Mouse (Mus musculus) liver, embryonic 16.5 days (tissue): ENCODE results near the gene Plk3. TPM values are rescaled to one million over a fixed set of nuclear protein-coding genes. Genes with fewer than 3 reads are reported as not detected.
A peak's percentile ranks its signal among the peaks of the same experiment; 100 is the strongest.

Experiments
- ATAC-seq: fragments of 200-750 bp; cut with Nextera tagmentation; 2 replicates; pipeline ENCODE4 v1.8.0; 2017; ENCODE audit warnings: low read depth, mild to moderate bottlenecking, moderate number of reproducible peaks, moderate library complexity
- H3K27ac ChIP-seq: fragments of 300-500 bp; sonication (generic); 2 replicates; pipeline ENCODE4 v1.5.1; 2014; ENCODE audit warnings: mild to moderate bottlenecking, low read length
- H3K27me3 ChIP-seq: fragments of 300-500 bp; sonication (generic); 2 replicates; pipeline ENCODE4 v1.6.1; 2014; ENCODE audit warnings: low read depth, low read length, mixed read lengths; ENCODE audit not compliant: control insufficient read depth, insufficient read depth
- H3K36me3 ChIP-seq: fragments of 300-500 bp; sonication (generic); 2 replicates; pipeline ENCODE4 v1.6.1; 2014; ENCODE audit warnings: mild to moderate bottlenecking; ENCODE audit not compliant: control insufficient read depth, insufficient read depth
- H3K4me1 ChIP-seq: fragments of 300-500 bp; sonication (generic); 2 replicates; pipeline ENCODE4 v1.6.1; 2014; ENCODE audit warnings: low read depth, low read length, mixed read lengths; ENCODE audit not compliant: control insufficient read depth
- H3K4me2 ChIP-seq: fragments of 300-500 bp; sonication (generic); 2 replicates; pipeline ENCODE4 v1.6.1; 2014; ENCODE audit warnings: low read depth, low read length, mixed read lengths
- H3K4me3 ChIP-seq: fragments of 300-500 bp; sonication (generic); 2 replicates; pipeline ENCODE4 v1.5.1; 2014; ENCODE audit warnings: low read depth, mild to moderate bottlenecking, low read length
- H3K9ac ChIP-seq: fragments of 300-500 bp; sonication (generic); 2 replicates; pipeline ENCODE4 v1.6.1; 2014; ENCODE audit warnings: low read depth, low read length
- H3K9me3 ChIP-seq: fragments of 300-500 bp; sonication (generic); replicated peaks from 2 replicates; pipeline ENCODE4 v1.6.1; 2016; ENCODE audit warnings: low read length; ENCODE audit not compliant: control insufficient read depth
- WGBS: fragments of 180-500 bp; shearing (Covaris S2); extraction: QIAGEN DNeasy Blood & Tissue Kit; methylation state at CpG from one replicate; pipeline ENCODE4 v1.1.7; 2014; ENCODE audit not compliant: insufficient replicate concordance; 5-methylcytosine and 5-hydroxymethylcytosine counted together
- polyA plus RNA-seq: library from polyadenylated mRNA; unstranded; fragments of >200 nt; fragmentation: Nextera tagmentation; extraction: Ambion mirVana; gene quantifications from 2 replicates; pipeline ENCODE4 v1.2.1, GENCODE M21; 2015

The Plk3 gene
- polyA plus RNA-seq, 1 experiment from 2014 or later = 2.2 TPM

GRCm38 (mm10) chr4:117155020-117155791 is 21.4 kb upstream of the Plk3 start:
- H3K27ac ChIP-seq = peak overlapping the region; percentile 81
- H3K4me3 ChIP-seq = peak overlapping the region; percentile 92
- peak overlapping the region; percentile 88 for H3K9ac ChIP-seq
- no peaks in the 10 kb centered on the region for H3K9me3 ChIP-seq
- 2% methylated on average over 44 of the region's 44 CpGs for WGBS
- H3K4me2 ChIP-seq = peak overlapping the region; percentile 82
- peaks cover 21% of the 10 kb centered on the region for H3K4me1 ChIP-seq
- no peaks in the 10 kb centered on the region for H3K27me3 ChIP-seq
- ATAC-seq = peak; percentile 5; the same call in 1 of the 2 replicates
- peaks cover 42% of the 10 kb centered on the region for H3K36me3 ChIP-seq

- no peaks in the 10 kb centered on the region for H3K27me3 ChIP-seq
- H3K4me3 ChIP-seq = no peak overlapping the region
- 54% methylated on average over 5 of the region's 5 CpGs for WGBS
- H3K4me1 ChIP-seq = peaks cover 21% of the 10 kb centered on the region
- H3K9me3 ChIP-seq = no peaks in the 10 kb centered on the region
- 0 out of 2 replicates have a peak overlapping the region, but pooled peaks have one; percentile 82 for H3K4me2 ChIP-seq
- peaks cover 37% of the 10 kb centered on the region for H3K36me3 ChIP-seq
- ATAC-seq = no peak
- no peak overlapping the region for H3K9ac ChIP-seq
- H3K27ac ChIP-seq = no peak overlapping the region
Measured at GRCm38 (mm10) chr4:117152714-117153113, 19.0 kb upstream of the Plk3 start.

- H3K4me1 ChIP-seq = peaks cover 21% of the 10 kb centered on the region
- no peak overlapping the region for H3K9ac ChIP-seq
- no peak overlapping the region for H3K4me3 ChIP-seq
- H3K27ac ChIP-seq = no peak overlapping the region
- no peak overlapping the region for H3K4me2 ChIP-seq
- ATAC-seq = no peak
- H3K9me3 ChIP-seq = no peaks in the 10 kb centered on the region
- H3K27me3 ChIP-seq = no peaks in the 10 kb centered on the region
- WGBS = 47% methylated on average over 1 of the region's 1 CpGs
- peaks cover 37% of the 10 kb centered on the region for H3K36me3 ChIP-seq
Measured at GRCm38 (mm10) chr4:117151416-117151815, 17.7 kb upstream of the Plk3 start.

- Histone ChIP-seq H3K4me2 (no peak overlapping the region), H3K27ac (no peak overlapping the region), H3K9me3 (no peaks in the 10 kb centered on the region), H3K9ac (no peak overlapping the region), H3K4me3 (no peak overlapping the region), H3K4me1 (peaks cover 21% of the 10 kb centered on the region), H3K36me3 (peaks cover 37% of the 10 kb centered on the region), H3K27me3 (no peaks in the 10 kb centered on the region)
- 76% methylated on average over 6 of the region's 6 CpGs for WGBS
- no peak for ATAC-seq
Measured at GRCm38 (mm10) chr4:117150212-117150733, 16.5 kb upstream of the Plk3 start.

GRCm38 (mm10) chr4:117149291-117150211 is 15.8 kb upstream of the Plk3 start:
- no peak for ATAC-seq
- Histone ChIP-seq H3K27me3 (no peaks in the 10 kb centered on the region), H3K9me3 (no peaks in the 10 kb centered on the region), H3K27ac (no peak overlapping the region), H3K4me1 (peaks cover 20% of the 10 kb centered on the region), H3K36me3 (peaks cover 37% of the 10 kb centered on the region), H3K4me3 (no peak overlapping the region), H3K4me2 (no peak overlapping the region), H3K9ac (no peak overlapping the region)
- 56% methylated on average over 6 of the region's 6 CpGs for WGBS

- WGBS = 73% methylated on average over 24 of the region's 24 CpGs
Measured at GRCm38 (mm10) chr4:117148815-117149214, 15.1 kb upstream of the Plk3 start.

GRCm38 (mm10) chr4:117148047-117148713 is 14.4 kb upstream of the Plk3 start:
- no peak overlapping the region for H3K4me3 ChIP-seq
- H3K36me3 ChIP-seq = peaks cover 30% of the 10 kb centered on the region
- H3K9me3 ChIP-seq = no peaks in the 10 kb centered on the region
- H3K9ac ChIP-seq = no peak overlapping the region
- no peak for ATAC-seq
- no peaks in the 10 kb centered on the region for H3K27me3 ChIP-seq
- H3K4me2 ChIP-seq = no peak overlapping the region
- 71% methylated on average over 18 of the region's 18 CpGs for WGBS
- H3K4me1 ChIP-seq = peaks cover 9% of the 10 kb centered on the region
- H3K27ac ChIP-seq = no peak overlapping the region

More at GRCm38 (mm10) chr4:117148815-117149214, 15.1 kb upstream of the Plk3 start:
- H3K9ac ChIP-seq = no peak overlapping the region
- peaks cover 15% of the 10 kb centered on the region for H3K4me1 ChIP-seq
- H3K36me3 ChIP-seq = peaks cover 37% of the 10 kb centered on the region
- no peak overlapping the region for H3K4me2 ChIP-seq
- H3K4me3 ChIP-seq = no peak overlapping the region
- no peak overlapping the region for H3K27ac ChIP-seq
- H3K9me3 ChIP-seq = no peaks in the 10 kb centered on the region
- no peak for ATAC-seq
- no peaks in the 10 kb centered on the region for H3K27me3 ChIP-seq

- 37% methylated on average over 15 of the region's 15 CpGs for WGBS
- H3K4me2 ChIP-seq = no peak overlapping the region
- no peaks in the 10 kb centered on the region for H3K27me3 ChIP-seq
- H3K4me1 ChIP-seq = no peaks in the 10 kb centered on the region
- no peak overlapping the region for H3K9ac ChIP-seq
- H3K9me3 ChIP-seq = no peaks in the 10 kb centered on the region
- no peak overlapping the region for H3K27ac ChIP-seq
- H3K36me3 ChIP-seq = peaks cover 13% of the 10 kb centered on the region
- H3K4me3 ChIP-seq = no peak overlapping the region
- ATAC-seq = peak; percentile 28; the same call in 1 of the 2 replicates
Measured at GRCm38 (mm10) chr4:117146176-117146575, 12.4 kb upstream of the Plk3 start.
